Mouse (Mus musculus) ovary, adult 18-20 months (tissue): ENCODE data around the gene Igfbp3.
"Not testable (repeated sequence)": the region's sequence is repeated elsewhere in the genome, so short reads cannot be mapped to it uniquely, and the experiment has no call there.

Experiments
- DNase-seq: peaks from one replicate; pipeline ENCODE4 v3.0.0; 2022; ENCODE audit warnings: low spot score, mixed read lengths

Igfbp3 gene

GRCm38 (mm10) chr11:7213501-7214341 lies at the start of gene Igfbp3:
Igfbp3 (minus strand) TSS chr11:7213923.
- no peak for DNase-seq

DNA sequence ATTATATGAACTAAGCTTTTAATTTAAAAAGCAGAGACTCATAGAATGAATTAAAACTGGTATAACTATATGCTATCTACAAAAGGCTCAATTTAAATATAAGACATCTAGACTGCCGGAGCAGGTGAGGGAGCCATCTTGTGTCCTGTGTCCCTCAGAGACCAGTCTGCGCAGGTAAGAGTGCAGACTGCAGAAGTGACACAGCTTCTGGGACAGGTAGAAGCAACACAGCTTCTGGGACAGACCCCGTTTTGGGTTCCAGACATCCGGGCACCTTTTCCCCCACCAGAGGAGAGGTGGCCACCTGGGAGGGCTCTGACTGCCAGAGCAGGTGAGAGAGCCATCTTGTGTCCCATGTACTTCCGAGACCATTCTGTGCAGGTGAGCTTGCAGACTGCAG lies 37.1 kb upstream of the Igfbp3 start:
- DNase-seq, result no peak

- DNase-seq, result no peak
Measured at GRCm38 (mm10) chr11:7250415-7250814, 36.7 kb upstream of the Igfbp3 start.

- no peak for DNase-seq
Measured at GRCm38 (mm10) chr11:7244782-7245181, 31.1 kb upstream of the Igfbp3 start.

GRCm38 (mm10) chr11:7239041-7239740 lies 25.5 kb upstream of the Igfbp3 start:
- no peak for DNase-seq

- no peak for DNase-seq
Measured at GRCm38 (mm10) chr11:7238546-7238945, 24.8 kb upstream of the Igfbp3 start.

DNA sequence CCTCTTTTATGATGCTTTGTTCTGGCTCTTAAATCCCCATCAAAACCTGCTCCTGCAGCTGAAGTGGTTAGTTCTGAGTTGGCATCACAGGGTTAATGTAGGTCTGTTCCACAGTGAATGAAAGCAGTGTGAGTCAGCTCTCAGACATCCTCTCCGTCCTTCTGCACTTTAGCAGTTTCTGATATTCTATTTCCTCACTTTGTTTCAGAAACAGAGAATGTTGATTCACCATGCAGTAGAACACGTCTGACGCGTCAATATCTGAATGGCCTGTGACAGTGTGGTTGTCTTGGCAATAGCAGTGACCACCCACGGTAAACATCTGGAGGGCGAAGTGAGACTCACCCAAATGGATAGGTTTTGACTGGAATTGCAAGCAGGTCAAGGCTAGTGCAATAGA lies 24.0 kb upstream of the Igfbp3 start:
- no peak for DNase-seq

DNA sequence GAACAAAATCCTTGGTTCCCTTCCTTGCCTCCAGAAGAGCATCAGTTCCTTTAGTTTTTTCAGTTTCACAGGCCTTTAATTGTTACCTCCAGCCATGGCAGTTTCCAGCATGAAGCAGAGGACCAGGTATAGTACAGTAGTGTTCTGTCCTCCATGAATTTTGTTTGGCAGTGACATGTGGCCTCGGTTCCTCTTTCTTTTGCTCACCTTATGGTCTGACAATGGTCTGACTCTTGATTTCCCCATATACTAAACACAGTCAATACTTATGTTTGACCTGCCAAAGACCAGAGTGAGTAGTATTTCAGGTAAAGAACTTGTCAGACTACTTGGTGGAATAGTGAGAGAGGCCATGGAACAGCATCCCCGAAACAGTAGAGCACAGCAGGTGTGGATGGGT lies 23.0 kb upstream of the Igfbp3 start:
- DNase-seq, result no peak

DNA sequence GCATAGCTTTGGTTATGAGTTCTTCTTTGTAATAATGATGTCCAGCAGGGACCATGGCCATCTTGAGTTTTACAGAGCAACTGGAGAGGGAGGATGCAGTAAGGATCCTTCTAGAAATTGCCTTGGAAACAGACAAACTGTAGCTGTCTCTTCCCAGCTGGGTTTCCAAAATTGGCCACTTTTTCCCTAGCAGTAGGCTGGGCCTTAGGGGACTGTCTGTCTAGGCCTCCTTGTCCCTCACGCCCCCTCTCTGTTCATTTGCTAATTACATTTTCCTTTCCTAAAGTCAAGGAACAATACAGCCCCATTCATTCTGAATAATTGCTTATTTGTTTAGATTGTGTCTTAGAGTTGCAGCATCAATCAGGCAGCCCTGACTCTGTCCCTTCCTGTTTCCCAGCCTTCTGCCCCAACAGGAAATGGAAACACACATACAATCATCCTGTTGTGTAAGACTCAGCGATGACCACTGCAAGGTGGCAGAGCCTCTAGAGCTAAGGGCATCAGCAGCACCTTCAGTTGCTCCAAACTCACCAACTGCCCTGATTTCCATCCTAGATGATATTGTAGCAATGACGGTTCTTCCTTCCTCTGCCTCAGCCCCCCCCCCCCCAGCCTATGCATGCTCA lies 21.4 kb upstream of the Igfbp3 start:
- DNase-seq, result no peak

- no peak for DNase-seq
Measured at GRCm38 (mm10) chr11:7234436-7234835, 20.7 kb upstream of the Igfbp3 start.

DNA sequence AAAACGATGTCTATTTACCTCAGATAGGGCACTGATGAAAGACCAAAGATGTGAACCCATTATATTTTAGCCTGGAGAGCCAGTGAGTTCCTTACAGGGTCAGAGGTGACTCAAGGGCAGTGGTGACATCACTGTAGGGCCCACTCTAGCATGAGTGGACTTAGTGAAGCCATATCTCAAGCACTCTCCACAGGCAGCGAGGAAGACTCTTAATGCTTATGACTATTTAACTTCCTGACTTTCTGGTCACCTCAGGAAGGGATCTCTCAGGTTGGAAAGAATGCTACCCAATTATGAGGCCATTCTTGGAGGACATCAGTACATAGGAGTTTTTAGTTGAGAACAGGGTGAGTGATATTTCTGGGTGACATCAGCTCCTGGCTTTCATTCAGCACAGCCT lies 19.6 kb upstream of the Igfbp3 start:
- DNase-seq, result no peak

- no peak for DNase-seq
Measured at GRCm38 (mm10) chr11:7231958-7232357, 18.2 kb upstream of the Igfbp3 start.

GRCm38 (mm10) chr11:7230000-7230399 lies 16.3 kb upstream of the Igfbp3 start:
- peak; percentile 30 for DNase-seq

- no peak for DNase-seq
Measured at GRCm38 (mm10) chr11:7228107-7228506, 14.4 kb upstream of the Igfbp3 start.

- DNase-seq, result no peak
Measured at GRCm38 (mm10) chr11:7226810-7227550, 13.3 kb upstream of the Igfbp3 start.

DNA sequence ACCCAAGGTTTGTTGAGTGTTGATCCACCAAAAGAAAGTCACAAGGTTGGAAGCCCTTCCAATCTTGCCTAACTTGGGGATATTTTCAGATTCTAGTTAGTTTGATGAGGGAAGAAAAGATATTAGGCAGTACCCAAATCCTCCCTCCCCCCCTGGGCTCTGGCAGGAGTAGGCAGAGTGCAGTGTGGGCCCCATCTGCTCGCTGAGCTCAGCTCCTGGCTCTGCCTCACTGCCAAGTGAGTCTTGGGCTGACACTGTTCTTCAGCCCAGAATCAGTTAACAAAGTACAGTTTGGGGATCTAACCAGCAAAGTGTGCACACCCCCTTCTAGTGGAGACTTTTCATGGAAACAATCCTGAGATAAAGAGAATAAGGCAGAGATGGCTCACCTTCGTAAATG lies 12.5 kb upstream of the Igfbp3 start:
- no peak for DNase-seq

DNA sequence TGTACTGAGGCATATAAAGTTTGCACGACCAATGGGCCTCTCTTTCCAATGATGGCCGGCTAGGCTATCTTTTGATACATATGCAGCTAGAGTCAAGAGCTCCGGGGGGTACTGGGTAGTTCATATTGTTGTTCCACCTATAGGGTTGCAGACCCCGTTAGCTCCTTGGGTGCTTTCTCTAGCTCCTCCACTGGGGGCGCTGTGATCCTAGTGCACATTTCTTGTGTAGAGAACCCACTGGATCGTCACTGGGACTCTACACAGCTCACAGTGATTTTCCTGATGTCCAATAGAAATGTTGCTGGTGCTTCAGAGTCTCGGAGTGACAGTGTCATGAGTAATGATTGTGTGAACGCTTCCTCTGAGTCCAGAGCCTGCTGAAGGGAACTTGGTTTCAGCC lies 8.1 kb upstream of the Igfbp3 start:
- not testable (repeated sequence) for DNase-seq

- no peak for DNase-seq
Measured at GRCm38 (mm10) chr11:7215703-7216102, 2.0 kb upstream of the Igfbp3 start.

DNA sequence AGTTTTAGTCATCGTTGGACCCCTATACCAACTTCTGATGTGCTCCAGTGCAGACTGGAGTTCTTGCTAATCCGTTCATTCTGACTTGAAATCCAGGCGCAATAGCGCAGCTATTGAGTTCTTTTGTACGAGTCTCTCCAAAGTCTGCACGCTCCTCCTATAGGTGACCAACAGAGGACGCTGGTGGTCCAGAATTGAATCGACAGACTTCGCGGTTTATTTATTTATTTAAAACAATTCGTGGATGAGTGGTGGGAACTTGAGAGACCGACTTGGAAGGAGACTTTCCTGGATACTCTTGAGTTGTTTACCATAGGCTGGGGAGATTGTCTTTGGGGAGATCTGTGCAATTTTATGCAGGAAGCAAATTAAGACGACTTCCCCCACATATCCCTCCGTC lies 1.0 kb upstream of the Igfbp3 start:
- no peak for DNase-seq

- DNase-seq, result no peak
Measured at GRCm38 (mm10) chr11:7214342-7214660, 578 bp upstream of the Igfbp3 start.

GRCm38 (mm10) chr11:7213161-7213500 lies 592 bp downstream of the Igfbp3 start:
- DNase-seq, result no peak

- no peak for DNase-seq
Measured at GRCm38 (mm10) chr11:7212126-7212798, 1.5 kb downstream of the Igfbp3 start.
